ENCODE assay signal across 18 mouse cellular contexts in genomic region chr1:41285221-41285620, GRCm38 (mm10).
"Had no signal": no experiment of that assay in that cellular context is flagged by ENCODE, and none has a peak within 500 bp of the region (broad histone marks: within the 10 kb centered on the region; RNA-seq: fewer than 3 reads in every experiment).

No protein-coding gene starts in this region.

- H3K27ac ChIP-seq: lung, embryonic 15.5 days; macrophage; midbrain, embryonic 13.5 days; midbrain, embryonic 15.5 days; neural tube, embryonic 12.5 days; stomach, embryonic 15.5 days; stomach, postnatal 0 days had no signal

- H3K9ac ChIP-seq: liver, postnatal 0 days; lung, embryonic 15.5 days; midbrain, embryonic 13.5 days; midbrain, embryonic 15.5 days; neural tube, embryonic 12.5 days; stomach, embryonic 15.5 days had no signal

- ATAC-seq: liver, postnatal 0 days; lung, postnatal 0 days; midbrain, embryonic 13.5 days; midbrain, embryonic 15.5 days had no signal

- H3K4me3 ChIP-seq: lung, embryonic 15.5 days; megakaryocyte, embryonic 14.5 days; midbrain, embryonic 13.5 days; midbrain, embryonic 15.5 days; neural tube, embryonic 12.5 days; stomach, embryonic 15.5 days had no signal

- DNase-seq: liver, postnatal 0 days; lung, adult 2 months; lung, postnatal 14 days; lung, postnatal 36 days; right cerebral cortex, postnatal 14 days; thymus, adult 2 months; thymus, postnatal 25 days; thymus, postnatal 4 days had no signal

- H3K27me3 ChIP-seq: lung, embryonic 15.5 days; megakaryocyte, embryonic 14.5 days; midbrain, embryonic 13.5 days; midbrain, embryonic 15.5 days; neural tube, embryonic 12.5 days; stomach, embryonic 15.5 days had no signal

- H3K9me3 ChIP-seq: lung, embryonic 15.5 days; midbrain, embryonic 15.5 days; stomach, embryonic 15.5 days had no signal

- H3K4me2 ChIP-seq: lung, embryonic 15.5 days; midbrain, embryonic 11.5 days; midbrain, embryonic 13.5 days; midbrain, embryonic 15.5 days; neural tube, embryonic 12.5 days; stomach, embryonic 15.5 days had no signal

- H3K4me1 ChIP-seq: lung, embryonic 15.5 days; megakaryocyte, embryonic 14.5 days; midbrain, embryonic 13.5 days; midbrain, embryonic 15.5 days; neural tube, embryonic 12.5 days; stomach, embryonic 15.5 days had no signal

- H3K36me3 ChIP-seq: lung, embryonic 15.5 days; midbrain, embryonic 13.5 days; midbrain, embryonic 15.5 days; neural tube, embryonic 12.5 days; stomach, embryonic 15.5 days had no signal
